Mouse (Mus musculus) adrenal gland (tissue): ENCODE results near the gene Gm49354.
"Not testable (repeated sequence)": the region's sequence is repeated elsewhere in the genome, so short reads cannot be mapped to it uniquely, and the experiment has no call there.

Experiments
- intact Hi-C: fragments of 180-260 bp; cut with DNase I; formaldehyde crosslinking; loops from one replicate; pipeline ENCODE4 v1.15.1; 2025
- long read RNA-seq, 2 experiments: library from polyadenylated mRNA; unstranded; transcript quantifications; one replicate each; pipeline ENCODE4 v2.0.0; 2020; ENCODE audit warnings: borderline replicate concordance in 1 of 2; ENCODE audit not compliant: insufficient replicate concordance in 1 of 2

The Gm49354 gene
- long read RNA-seq, experiment 1, partial matches to known transcripts: 0 of 1 reads
- long read RNA-seq, experiment 1, other reads (novel, unspliced or antisense): 1 of 1 reads
- long read RNA-seq, experiment 2: 0 reads

DNA sequence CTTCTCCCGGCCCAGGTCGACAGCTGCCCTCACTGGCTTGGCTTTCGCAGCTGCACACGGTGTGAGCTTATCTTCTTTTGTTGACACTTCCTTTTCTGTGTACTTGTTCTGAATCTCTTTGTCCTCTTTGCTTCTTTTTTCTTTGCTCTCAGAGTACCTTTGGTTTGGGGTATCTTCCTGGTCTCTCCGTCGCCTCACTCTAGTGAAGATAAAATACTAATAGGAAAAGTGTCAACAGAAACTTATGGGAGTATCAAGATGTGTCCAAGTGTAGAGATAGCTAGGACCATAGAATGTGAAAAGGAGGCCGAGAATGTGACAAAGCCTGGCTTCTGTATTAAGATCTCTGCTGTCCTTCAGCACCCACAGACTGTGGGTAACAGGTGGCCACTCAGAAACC, at the start of gene Gm49354:
Gene Gm49354, minus strand, starts transcription at position 101 of the 400 bp plus-strand sequence.
- intact Hi-C loops: no loop called here

DNA sequence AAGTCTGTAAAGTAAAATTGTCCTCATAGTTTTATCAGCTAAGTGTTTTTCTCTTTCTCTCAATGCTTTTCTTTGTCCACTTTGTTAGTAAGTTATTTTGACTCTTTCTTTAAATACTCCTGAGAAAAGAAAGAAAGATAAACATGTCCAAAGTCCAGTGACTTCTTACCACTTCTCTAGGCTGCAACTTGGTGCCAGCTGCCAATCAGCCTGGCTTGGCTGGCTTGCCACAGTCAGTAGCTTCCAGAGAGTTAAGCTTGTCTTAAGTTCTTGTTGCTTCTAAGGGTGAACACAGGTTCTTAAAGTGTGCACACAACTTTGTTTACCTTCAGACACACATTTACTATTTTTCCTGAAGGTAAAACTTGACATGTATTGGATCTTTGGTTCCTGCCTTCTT, 43.9 kb upstream of the Gm49354 start:
- intact Hi-C loops: no loop called here

DNA sequence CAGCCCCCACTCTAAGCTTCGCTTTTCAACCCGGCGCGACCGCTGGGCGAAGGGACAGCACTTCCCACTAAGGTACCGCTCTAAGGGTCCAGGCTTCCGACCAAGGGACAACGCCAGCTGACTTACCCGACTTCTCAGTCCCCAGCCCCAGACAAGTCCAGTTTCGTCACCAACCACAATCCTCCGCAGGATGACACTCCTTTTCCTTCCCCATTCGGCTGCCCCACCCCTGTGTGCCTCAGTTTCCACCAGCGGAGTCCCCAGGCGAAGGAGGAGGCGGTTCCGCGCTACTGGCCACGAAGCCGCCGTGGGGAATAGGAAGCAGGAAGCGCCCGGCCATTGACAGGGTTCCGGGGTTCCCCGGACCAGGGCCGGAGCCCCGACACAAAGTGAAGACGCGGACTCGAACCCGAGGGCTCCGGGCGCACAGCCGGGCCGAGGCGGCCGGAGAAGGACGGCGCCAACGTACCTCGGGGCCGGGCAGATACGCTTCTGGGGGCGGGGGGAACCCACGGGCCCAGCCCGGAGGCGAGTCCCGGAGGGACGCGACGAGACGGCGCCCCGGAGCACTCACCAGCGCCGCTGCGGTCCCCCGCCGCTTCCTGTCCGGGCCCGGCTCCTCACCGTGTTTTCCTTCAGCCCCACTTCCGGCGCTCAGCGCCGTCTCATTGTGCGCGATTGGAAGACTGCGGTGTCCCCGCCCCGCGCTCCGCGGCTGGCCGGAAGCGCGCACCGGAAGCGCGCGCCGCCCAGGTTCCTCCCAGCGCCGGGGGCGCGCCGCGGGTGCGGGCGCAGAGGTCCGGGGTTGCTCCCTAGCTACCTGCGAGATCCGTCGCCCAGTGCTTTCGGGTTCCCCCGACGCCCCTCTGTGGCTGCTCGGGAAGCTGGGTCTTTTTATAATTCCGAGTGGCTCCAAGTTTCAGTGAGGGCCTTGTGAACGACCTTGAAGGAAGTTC, 40.7 kb upstream of the Gm49354 start, which contains the start of gene Tut7:
Gene Tut7, minus strand, starts transcription at position 641 of the 956 bp plus-strand sequence.
- intact Hi-C loops: no loop called here

DNA sequence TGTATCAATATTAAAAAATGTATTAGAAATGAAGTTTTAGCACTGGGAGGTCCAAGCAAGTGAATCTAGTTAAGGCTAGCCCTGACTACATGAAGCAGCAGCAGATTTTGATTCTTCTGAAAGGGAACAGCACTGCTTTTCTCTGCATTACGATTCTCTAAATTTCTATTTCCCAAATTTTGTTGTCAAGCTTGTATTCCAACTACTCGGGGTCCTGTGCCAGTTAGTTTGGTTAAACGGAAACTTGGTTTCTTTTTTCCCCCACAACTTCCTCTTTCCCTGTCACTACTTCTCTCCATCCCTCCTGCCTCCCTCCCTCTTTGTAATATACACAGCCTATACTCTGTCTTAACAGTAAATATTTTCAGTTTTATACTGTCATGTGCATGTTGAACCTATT, 38.8 kb upstream of the Gm49354 start:
- intact Hi-C loops: no loop called here

DNA sequence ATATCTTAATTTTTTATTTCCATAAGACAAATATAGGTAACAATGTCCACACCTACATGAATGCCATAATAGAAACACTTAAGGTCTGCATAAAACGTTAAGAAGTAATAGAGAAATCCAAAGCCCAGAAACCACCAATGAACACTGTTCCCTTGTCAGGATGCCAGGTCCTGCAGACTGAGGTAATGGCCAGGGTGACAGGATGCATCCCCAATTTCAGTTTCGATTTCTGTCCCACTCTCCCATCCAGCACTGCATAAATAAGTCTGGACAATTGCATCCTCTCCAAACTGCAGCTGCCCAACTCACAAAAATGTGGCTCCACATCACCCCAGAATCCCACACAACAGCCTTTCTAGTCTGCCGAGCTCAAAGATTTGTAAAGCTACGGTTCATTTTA, 38.1 kb upstream of the Gm49354 start:
- intact Hi-C loops: no loop called here

DNA sequence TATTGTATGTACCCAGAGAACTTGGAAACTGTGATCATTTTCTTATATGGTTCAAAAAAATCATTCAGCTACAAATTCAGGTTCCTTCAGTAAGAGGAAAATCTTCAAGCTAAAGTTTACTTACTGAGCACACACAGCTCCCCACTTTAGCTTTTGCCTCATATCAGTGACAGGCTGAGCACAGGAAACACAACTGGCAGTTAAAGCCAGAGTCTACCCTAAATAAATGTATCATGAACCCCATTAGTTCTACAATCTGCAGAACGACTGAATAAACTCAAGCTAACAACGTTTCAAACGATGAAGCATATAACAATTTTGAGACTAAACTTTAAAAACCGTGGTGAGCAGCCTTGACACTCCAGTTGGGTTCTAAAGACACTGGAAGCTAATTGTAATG, 35.3 kb upstream of the Gm49354 start:
- intact Hi-C loops: no loop called here

DNA sequence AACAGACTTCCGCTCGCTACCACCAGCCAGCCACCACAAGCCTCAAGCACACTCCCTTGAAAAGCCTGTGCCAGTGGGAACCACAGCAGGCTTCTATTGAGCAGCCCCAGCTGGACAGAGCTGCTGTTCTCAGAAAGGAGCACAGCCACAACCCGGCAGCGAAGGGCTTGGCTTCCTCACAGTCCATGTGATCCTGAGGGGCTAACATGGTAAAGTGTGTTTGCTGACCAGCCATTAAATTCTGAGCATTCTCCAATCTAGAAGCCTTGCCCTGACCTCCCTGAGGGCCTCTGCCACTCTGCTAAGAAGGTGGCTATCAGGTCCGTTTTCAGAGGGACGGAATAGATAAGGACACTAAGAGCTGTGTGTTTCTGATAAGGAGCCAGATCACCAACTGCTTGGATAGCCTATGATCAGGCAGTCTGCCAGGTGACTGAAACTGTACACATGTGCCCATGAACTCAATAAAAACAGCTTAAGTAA, 32.1 kb upstream of the Gm49354 start:
- intact Hi-C loops: loop anchor here (2.0 kb wide), 1 partner anchor 25 kb away; no protein-coding TSS in a partner anchor

DNA sequence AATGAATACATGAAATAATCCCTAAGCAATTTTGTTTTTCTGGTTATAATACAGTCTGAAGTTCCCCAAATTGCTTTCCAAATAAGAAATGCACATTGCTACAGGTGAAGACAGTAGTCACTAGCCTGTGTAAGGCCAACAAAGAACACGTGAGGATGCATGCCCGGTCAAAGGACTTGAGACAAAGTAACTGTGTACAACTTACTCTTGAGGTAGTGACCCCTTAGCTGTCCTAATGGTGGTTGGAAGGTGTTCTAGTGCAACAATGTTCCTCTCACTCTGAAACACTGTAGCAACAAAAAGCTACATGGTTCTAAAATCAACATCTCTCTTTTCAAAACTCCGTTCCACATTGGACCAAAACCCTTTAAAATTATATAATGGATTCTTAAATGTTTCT, 29.5 kb upstream of the Gm49354 start:
- intact Hi-C loops: no loop called here

DNA sequence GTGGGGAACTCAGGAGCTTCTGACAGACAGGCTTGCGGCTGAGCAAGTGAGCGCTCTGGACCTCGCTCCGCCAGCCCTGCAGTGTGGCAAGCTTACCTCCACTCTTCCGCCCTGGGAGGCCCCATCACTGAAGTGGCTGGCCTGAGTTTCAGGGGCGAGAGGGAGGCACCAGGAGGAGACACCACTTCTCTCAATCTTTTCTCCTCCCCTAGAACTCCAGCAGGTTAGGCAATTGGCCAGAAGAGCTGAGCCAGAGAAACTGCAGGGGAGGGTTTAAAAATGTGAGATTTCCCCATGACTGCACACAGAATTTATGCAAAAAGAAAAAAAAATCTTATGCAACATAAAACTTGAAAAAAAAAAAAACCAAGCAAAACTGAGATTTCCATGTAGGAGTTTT, 19.0 kb upstream of the Gm49354 start:
- intact Hi-C loops: no loop called here

DNA sequence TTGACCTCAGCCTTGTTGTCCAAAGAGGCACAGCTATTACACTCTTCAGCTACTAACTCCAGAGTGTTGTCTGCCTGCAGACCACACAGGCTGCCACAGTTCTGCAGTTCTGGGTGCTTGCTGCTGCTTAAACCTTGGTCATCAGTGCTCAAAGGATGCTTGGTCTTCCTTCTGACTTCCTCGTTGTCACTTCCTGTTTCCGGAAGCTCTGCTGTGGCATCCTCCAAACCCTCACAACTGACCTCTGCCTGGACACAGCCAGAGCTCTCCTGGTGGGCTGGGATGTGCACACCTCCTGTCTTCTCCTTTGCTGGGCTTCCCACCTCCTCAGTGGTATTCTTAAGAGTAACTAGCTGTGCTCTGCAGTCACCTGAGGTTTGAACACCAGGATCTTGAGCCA, 18.0 kb upstream of the Gm49354 start:
- intact Hi-C loops: no loop called here

DNA sequence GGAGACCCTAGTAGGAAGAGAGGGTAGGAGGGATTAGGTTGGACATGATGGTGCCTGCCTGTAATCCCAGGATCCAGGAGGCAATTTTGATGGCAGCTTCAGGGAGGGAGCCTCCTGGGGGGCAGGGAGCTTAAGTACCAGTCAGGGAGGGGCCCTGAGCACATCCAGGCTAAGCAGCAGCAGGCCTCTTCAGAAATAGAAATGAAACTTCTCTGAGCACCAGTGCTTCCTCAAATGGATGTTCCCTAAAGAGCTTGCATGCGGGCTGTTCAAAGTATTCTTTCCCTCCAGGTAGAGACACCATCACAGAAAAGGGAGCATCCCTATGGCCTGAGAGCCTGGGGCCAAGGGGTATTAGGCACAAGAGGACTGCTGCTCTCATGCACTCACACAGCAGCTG, 16.3 kb upstream of the Gm49354 start:
- intact Hi-C loops: loop anchor here (5.0 kb wide), 1 partner anchor 176 kb away; no protein-coding TSS in a partner anchor

DNA sequence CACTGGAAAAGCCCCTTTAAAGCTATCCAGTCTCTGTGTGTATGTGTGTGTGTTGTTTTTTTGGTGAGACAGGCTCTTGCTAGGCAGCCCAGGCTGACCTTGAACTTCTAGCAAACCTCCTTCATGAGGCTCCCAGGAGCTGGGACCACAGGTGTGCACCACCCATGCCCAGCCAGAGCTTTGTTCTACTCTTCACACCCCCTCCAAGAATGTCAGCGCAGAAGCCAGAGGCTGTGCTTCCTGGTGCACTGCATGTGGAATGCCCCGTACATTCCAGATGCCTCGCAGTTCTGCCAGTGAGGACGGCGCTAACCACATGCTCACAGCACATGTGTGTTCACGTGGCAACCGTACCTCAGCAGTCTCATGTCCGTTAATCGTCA, 14.4 kb upstream of the Gm49354 start:
- intact Hi-C loops: loop anchor here (5.0 kb wide), 1 partner anchor 174 kb away; no protein-coding TSS in a partner anchor

DNA sequence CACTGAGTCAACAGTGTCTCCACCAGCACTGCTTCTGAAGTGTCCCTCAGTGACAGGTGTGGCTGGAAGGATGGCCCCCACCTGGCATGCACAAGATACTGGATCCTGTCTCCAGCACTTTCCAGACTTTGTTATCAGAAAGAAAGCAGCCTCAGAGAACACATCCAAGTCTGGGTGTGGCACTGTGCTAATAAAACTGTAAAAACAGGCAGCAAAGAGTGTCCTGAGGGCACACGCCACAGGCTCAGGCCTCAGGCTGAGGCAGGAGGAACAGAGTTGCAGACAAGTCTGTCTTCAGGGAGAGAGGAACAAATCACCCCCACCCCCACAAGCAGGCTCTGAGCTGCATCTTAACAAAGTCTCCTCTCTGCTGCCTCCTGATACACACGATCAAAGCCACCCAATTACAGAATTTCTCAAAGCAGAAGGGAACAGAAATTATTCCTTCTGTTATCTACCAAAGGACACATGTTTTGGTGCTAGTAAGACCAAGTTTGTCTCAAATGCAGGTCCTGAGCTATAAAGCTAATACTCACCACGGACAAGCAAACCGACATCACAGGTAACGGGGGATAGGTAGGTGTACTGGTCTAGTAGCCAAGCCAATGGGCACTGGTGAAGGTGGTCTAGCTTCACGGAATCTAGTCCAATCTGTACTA, 13.9 kb upstream of the Gm49354 start:
- intact Hi-C loops: loop anchor here (5.0 kb wide), 1 partner anchor 174 kb away; no protein-coding TSS in a partner anchor

DNA sequence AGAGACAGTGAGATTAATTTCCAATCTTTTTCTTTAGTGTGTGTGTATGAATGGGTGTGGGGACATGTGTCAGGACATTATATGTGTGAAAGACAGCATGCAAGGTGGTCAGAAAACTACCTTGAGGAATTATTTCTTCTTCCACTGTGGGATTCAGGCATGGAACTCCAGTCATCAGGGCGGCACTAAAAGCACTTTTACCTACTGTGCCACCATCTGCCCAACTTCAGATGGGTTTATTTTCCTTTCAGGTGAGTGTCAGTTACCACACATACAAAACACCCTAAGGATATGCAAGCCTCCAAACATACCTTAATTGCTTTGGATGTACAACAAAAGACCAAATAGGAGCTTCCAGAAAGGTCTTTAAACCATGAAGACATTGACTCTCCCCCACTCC, 12.7 kb upstream of the Gm49354 start:
- intact Hi-C loops: loop anchor here (5.0 kb wide), 1 partner anchor 172 kb away; no protein-coding TSS in a partner anchor

DNA sequence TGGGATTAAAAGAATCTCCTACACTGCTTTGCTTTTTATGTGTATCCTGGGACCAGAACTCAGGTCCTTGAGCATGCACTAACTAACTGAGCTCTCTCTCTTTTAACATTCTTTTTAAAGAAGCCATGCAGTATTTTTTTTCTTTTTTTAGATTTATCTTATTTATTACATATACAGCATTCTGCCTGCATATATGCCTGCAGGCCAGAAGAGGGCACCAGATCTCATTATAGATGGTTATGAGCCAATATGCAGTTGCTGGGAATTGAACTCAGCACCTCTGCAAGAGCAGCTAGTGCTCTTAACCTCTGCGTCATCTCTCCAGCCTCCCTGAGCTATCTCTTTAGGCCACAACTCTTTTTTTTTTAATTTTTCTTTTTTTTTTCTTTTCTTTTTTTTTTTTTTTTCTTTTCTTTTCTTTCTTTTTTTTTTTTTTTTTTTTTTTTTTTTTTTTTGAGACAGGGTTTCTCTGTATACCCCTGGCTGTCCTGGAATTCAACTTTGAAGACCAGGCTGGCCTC, 2.2 kb downstream of the Gm49354 start:
- intact Hi-C loops: not testable (repeated sequence)

DNA sequence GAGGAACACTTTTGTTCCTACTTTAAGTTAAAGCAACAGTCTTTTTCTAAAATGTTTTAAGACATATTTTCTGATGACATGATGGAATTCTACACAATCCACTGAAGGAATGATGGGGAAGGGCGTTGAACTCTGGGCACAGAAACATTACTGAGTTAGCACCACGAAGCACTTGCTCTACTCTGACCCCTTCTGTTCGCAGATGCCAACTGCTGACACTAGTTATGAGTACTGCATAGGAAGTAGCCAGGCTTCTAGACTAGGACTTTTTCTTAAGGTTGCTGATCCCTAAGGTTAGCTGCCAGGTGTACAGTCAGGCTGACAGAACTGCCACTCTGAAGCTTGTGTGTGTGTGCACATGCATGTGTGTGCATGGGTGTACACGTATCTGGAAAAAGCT, 2.8 kb downstream of the Gm49354 start:
- intact Hi-C loops: no loop called here

DNA sequence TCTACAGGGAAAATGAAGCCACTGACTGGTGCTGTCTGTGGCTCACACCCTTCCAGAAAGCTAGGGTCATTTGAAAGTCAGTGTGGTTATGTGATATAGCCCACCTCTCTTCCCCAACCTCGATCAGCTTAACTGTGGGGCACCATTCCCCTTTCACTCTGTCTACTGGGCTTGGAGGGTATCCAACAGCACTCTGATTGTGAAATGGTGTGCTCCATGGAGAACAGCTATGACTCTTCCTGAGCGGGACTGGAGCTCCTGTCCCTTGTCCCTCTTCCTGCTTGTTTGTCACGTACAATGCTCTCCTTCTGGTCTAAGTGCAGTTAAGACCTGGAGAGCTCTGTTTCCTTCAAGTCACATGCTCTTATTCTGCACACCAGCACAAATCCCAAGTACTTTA, 6.9 kb downstream of the Gm49354 start:
- intact Hi-C loops: no loop called here

DNA sequence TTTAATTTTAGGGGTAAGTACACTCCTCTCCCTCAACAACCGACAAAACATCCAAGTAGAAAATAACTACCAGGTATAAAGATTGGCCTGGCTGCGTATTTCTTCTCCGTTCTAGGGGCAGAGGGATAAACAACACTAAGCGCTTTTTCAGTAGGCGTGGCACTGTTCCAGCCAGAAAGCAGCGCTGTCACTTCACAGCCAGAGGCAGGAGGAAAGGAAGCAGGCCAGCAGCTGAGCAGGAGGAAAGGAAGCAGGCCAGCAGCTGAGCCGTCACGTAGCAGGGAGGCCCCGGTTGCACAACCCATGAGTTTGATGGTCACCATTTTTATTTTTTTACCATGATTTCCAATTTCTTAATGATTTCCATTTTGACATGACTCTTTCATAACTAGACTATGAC, 10.8 kb downstream of the Gm49354 start:
- intact Hi-C loops: no loop called here

DNA sequence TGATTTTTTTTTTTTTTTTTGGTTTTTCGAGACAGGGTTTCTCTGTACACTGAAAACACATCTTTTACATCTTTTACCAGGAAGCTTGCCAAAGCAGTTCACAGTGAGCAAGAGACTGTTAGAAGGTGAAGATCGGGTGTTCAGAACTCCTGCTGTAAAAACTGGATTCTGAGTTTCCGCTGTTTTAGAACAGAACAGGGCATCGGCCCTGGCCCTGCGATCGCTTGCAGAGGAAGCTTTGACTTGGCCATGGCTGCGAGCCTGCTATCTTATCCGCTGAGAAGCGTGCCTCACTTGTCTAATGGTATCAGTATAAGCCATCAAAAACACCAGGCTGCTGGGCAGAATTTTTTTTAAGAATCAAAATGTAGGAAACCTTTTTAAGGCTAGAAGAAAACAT, 11.2 kb downstream of the Gm49354 start:
- intact Hi-C loops: no loop called here

DNA sequence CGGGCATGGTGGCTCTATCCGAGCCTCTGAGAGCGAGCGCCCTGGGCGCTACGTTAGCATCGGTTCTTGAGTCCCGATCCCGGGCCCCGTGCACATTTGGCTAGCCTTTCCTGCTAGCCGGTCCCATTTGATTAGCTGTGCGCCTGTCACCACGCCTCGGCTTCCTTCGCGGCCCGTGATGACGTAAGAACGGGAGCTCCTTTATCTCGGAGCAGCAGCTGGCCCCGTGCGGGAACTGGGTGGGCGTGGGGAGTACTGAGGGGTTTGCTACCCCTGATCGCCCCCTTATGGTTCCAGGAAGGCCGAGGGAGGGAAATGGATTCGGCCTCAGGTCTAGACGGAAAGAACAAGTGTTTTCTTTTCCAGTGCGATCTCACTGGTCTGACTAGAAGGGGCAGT, 11.9 kb downstream of the Gm49354 start:
- intact Hi-C loops: no loop called here
